Mouse (Mus musculus): ENCODE results near the gene Pxt1.

Pxt1 gene

DNA sequence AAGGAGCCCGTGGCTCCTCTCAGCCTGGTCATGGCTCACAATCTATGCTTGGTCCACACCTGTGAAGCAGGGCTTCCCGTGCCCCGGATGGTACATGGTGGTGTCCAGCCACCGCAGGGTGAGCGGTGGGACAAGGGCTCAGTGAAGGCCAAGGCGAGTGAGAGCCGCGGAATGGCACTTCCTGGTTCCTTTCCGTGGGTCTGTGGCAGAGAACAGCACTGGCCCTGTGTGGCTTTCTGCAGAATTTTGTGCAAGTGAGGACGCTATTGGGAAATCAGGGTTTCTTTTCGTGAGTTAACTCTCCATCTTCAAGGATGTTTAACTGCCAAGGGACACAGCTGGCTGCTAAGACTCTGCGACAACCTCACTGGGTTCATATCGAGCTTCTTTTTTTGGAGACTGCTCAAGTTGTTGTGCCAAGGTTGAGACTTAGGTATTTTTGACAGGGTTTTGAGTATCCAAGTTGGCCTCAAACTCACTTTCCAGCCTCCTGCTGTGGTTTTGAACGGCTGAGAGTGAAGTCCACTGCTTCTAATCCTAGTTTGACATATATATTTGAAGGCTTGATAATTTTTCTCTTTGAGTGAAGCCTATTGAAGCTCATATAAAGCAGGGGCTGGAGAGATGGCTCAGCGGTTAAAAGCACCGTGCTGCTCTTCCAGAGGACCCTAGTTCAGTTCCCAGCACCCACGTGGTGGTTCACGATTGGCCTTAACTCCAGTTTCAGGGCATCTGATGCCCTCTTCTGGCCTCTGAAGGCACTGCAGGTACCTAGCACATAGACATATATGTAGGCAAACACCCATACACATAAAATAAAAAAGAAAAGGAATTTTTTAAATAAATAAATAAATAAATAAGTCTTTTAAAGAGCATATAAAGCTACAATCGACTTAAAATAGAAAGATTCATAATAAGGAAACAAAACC lies 3.6 kb upstream of the Pxt1 start:
- no peak for DNase-seq (ENCODE audit: extremely low read depth, low read depth)

DNA sequence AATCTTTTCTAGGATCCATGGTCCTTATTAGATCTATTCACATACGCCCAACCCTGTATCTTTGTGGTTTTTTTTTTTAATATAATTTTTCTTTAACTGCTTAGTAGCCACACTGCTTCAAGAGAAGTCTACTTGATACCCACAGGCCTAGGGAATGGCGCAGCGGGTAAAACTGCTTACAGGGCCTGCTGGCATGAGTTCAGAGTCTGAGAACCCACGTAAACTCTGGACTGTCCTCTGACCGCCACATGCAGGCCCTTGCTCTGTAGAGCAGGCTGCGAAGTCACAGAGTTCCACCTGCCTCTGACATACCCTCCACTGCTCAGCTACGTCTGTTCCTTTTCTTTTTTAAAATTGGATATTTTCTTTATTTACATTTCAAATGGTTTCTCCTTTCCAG lies 841 bp upstream of the Pxt1 start:
- no peak for DNase-seq (ENCODE audit: extremely low read depth, low read depth)

DNA sequence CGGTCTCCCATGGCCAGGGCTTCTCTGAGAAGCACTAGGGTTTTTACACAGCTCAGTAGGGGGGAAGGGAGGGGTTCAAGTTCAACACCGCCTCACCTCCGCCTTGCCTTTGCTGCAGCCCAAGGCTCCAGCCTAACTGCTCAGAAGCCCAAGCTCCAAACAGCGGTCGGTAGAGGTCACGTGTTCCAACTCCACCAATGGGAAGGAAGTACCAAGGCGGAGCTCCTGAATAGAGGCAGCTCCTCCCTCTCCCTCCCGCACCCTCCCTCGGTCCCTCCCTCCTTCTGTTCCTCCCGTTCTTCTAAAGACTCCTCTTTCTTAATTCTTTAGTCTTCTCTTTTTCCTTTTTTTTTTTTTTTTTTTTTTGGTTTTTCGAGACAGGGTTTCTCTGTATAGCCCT lies 1.5 kb downstream of the Pxt1 start:
- DNase-seq (ENCODE audit: extremely low read depth, low read depth): peak; percentile 91

DNA sequence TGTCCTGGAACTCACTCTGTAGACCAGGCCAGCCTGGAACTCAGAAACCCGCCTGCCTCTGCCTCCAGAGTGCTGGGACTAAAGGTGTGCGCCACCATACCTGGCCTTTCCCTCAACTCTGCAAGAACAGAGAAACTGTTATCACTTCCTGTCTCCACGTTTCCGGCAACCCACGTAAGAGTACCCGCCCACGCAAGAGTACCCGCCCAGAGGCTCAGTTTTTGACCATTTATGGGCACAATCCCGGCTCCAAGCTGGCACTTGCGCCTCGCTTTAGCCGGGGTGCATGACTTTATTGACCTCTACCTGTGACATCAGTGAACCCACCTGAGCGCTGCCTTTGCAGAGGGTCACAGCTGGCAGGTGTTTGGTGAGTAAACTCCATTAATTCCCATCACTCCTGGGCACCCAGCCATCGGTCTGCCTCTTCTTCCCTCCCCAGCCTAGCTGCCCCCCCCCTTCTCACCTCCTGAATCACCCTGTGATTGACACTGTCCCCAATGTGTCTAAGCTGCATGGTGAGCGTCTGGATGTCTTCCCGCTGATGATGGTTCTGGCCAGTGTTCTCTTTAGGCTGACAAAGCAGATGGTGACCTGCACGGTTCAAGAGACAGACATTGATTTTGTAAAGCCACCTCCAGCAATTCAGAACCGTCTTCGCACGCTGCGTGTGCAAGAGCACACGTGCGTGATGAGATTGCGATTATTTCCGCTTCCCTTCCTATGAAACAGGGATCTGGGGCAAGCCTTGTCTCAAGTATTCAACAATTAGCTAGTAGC lies 2.7 kb downstream of the Pxt1 start:
- no peak for DNase-seq (ENCODE audit: extremely low read depth, low read depth)

DNA sequence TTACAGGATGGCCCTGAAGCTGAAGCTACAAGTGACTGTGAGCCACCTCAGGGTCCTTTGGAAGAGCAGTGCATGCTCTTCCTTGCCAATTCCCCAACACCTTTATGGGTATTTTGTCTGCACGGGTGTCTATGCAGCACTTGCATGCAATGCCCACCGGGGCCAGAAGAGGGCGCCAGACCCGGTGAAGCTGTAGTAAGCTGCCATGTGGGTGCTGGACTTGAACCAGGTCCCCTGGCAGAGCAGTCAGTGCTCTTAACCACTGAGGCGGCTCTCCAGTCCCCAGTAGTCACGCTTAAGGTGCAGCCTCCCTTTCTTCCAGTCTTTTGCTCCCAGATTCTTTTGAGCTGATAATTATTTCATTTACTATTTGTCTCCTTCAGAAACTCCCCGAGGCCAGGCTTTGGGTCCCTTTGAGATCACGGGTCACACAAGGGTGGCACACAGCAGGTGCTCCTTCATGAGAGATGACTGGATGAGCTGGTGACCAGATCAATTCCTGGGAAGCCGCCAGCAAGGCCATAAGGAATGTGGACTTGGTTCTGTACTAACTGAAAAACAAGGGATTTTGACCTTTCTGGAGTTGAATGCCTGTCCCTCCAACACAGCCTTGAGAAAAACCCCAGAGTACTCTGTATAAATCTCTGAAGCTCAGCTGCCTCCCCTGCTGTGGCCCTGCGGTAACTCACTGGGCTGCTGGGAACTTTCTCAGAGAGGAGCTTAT lies 6.9 kb downstream of the Pxt1 start:
- DNase-seq (ENCODE audit: extremely low read depth, low read depth): no peak

DNA sequence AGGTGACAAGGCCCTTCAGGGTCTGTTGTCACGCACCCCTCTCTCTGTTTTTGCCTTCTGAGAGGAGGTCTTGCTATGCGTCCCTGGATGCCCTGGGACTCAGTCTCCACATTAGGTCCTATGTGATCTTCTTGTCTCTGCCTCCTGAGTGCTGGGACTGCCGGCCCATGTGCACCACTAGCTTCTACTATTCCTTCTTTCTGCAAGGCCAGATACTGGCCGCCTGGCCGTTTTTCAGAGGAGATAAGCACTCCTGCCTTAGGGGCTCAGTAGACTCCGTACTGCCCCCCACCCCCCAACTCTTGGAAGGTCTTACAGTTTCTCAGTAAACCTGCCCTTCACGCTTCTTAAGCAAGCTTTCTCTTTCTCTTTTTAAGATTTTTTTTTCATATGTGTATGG lies 7.5 kb downstream of the Pxt1 start:
- no peak for DNase-seq (ENCODE audit: extremely low read depth, low read depth)

DNA sequence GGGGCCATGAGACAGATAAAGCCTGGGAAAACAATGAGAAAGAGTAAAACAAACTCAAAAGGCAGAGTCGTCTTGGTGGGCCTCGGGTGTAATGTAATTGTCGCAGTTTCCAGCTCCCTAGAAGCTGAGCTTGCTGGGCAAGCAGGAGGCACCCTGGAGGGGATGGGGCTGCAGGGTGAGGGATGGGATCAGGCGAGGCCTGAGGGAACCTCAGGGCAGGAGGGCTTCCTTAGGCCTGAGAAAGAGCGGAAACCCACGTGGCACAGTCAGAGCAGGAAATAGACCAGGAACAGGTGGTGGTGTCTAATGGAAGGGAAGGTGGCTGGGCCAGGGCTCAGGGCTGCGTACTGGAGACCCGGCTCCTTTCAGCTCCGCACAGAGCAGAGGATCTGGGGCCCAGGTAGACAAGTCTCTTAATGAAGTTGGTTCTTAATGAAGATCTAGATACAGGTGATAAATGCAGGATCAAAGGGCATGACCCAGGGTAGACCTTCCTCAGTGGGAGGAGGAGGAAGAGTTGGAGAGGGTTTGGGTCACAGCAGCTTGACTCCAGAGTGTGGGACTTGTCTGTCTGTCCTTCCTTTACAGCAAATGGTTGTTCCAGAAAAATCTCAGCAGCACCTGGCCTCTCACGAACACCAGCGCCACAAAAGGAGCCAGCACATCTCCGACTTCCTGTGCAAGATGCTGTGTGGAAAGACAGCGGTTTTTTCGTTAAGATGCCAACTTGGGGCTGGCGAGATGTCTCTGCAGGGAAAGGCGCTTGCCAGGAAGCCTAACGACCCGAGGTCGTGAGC lies 9.3 kb downstream of the Pxt1 start:
- no peak for DNase-seq (ENCODE audit: extremely low read depth, low read depth)

DNA sequence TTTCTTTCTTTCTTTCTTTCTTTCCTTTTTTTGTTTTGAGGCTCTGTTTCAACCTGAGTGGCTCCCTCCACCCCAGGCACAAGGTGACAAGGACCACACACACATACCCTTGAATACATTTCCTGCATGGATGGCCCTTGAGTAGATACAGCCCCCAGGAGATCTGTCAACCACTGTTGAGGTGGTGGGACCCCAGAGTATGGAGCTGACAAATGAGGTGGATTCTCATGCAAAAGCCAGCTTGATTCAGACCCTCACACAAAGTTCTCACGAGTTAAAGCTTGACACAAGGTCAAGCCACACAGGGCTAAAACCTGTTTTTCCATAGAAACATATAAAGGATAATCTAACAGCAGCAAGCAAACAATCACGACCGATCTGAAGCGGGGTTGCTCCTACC lies 11.4 kb downstream of the Pxt1 start:
- no peak for DNase-seq (ENCODE audit: extremely low read depth, low read depth)

DNA sequence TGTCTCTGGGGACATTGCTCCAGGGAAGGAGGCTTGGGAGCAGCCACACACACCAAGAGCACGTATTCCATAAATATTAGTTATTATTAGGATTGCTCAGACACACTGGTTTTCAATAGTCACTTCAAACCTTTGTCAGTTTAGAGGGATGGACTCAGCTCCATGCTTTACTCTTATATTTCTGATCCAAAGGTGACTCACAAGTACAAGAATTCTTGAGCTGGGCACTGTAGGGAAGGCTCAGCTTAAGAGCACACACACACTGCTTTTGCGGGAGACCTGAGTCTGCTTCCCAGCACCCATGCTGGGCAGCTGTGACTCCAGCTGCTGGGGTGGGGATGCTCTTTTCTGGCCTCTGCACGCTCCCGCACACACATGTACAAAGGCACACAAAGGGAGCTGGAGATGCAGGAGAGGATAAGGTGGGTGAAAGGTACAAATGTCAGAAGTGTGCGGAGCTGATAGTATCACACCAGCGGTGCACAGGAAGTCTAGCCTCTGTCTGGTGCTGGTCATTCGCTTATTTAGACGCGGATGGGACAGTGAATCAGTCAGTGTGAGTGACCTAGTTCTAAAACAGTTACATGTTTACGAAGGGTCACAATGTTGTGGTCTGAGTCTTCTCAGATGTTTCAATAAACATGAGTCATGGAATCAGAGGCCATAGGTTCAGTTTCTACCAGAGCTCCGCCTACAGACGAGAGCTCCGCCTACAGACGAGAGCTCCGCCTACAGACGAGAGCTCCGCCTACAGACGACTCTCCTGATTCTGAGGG lies 12.0 kb downstream of the Pxt1 start:
- DNase-seq (ENCODE audit: extremely low read depth, low read depth): no peak

DNA sequence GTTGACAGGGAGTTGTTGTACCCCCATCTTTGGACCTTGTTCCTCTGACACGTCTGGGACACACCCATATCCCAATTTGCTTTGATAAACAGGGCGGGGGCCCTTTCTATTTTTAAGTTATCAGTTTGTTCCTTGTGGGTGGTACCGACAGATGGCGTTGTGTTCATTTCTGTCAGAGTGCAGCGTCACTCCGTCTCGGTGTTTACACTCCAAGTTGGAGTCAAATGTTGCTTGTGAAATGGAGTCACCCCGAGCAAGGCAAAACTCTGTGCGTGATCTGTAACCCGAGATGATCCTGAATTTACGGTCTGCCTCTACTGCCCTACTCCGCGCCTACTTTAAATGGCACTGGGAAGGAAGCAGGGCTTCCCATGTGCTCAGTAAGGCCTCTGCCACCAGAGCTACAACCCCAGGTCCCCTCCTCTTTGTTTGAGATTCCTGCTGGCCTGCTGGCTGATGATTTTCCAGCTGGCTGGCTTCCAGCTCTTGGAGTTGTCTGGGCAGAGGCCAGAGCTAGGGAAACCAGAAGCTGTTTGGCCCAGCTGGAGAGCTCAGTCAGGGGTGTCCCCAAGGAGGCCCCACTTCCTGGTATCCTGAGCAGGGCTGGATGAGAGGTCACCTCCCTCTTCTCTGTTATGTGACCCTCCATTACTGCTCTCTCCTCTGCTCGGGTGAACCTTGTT lies 13.1 kb downstream of the Pxt1 start:
- peak; percentile 82 for DNase-seq (ENCODE audit: extremely low read depth, low read depth)

DNA sequence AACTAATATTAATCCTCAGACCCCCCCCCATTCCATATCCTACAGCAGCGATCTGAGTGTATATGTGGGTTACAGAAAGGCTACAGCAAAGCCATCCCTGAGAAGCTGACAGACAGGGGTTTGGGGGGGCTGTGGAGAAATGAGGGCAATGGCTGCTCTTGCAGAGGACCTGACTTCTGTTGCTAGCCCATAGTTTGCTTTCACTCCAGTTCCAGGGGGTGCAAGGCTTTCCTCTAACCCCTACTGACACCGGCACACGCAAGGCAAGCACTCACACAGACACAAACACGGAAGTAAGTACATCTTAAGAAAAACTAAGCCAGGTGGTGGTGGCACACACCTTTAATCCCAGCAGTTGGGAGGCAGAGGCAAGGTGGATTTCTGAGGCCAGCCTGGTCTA lies 14.3 kb downstream of the Pxt1 start:
- DNase-seq (ENCODE audit: extremely low read depth, low read depth): no peak

DNA sequence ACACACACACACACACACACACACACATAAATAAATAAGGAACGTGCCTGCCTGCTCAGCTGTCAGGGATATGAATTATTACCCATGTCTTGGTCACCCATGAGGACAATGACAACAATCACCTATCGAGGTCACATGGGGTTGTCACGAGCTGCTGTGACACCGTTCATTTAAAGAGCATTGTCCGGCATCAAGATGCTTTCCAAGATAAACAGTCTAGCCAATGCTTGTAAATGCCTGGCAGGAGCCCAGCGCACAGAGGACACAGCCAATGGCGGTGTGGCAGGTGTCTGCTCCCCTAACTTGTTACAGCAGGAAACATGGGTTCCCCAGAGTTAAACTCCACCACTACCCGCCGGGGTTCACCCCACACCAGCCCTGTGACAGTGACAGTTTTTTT lies 15.6 kb downstream of the Pxt1 start:
- DNase-seq (ENCODE audit: extremely low read depth, low read depth): no peak

DNA sequence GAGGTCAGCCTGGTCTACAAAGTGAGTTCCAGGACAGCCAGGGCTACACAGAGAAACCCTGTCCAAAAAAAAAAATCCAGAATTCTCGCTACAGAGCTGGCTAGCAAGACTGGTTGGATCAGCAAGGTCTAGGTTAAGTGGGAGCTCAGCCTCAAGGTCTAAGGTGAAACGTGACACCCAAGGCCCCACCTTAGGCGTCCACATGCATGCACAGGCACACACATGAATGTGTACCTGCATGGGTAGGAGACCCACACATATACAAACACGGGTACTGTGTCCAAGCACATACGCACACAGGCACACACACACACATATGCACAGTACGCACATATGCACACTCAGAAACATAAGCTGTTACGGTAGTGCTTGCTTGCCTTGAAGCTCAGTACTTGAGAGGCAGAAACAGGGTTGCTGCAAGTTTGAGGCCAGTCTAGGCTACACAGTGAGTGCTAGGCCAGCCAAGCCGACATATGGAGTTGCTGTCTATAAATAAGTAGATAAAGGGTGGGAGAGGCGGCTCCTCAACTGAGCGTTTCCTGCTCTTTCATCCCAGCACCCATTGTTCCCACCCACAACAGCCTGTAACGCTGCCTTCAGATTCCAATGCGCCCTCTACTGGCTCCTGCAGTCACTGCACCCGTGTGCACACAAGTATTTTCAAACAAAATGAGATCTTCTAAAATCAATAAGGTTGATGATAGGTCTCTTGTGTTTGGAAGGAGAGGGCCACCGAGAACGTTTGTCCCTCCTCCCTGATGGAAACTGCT lies 16.6 kb downstream of the Pxt1 start:
- peak; percentile 71 for DNase-seq (ENCODE audit: extremely low read depth, low read depth)

DNA sequence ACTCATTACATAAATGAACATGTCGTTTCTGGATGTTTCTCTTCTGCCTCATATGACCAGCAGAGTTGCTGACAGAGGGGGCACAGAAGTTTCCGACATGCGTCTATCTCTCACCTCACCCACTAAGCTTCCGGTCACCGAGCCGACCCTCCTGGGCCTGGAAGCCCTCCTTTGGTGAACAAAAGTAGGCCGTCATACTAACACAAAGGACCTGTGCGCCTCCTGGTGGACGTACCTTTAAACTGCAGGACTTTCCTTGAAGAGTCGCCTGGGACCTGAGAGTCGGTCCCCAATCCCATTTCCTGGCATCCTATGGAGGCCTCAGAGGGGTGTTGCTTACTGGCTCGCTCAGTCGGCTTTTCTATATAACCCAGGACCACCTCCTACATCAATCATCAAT lies 17.3 kb downstream of the Pxt1 start:
- peak; percentile 62 for DNase-seq (ENCODE audit: extremely low read depth, low read depth)

DNA sequence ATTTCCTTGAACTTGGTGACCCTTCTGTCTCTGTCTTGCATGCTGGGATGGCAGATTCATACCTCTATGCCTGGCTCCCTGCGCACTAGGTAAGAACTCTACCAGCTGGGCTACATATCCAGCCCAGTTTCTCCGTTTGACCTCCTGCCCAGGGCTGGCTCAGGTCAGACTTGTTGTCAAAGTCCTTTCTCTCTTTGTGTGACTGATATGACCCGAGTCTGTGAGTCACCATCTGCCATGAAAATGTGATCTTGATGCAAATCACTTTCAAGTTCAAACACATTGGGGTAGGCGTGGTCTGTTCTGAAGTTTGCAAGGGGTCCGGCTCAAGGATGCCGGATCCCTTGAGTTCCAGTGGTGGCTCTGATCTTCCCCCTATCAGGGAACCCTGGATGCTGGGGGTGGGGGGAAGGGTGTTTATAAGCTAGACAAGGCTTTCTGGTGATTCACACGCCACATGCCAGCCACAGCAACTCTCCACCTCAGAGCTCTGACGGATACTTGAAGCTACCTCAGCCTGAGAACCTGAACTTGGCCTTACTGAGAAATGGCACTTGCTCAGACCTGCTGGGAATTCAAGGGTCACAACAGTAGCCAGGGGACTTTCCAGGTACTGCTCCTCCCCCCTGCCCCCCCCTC lies 18.6 kb downstream of the Pxt1 start:
- DNase-seq (ENCODE audit: extremely low read depth, low read depth): no peak

DNA sequence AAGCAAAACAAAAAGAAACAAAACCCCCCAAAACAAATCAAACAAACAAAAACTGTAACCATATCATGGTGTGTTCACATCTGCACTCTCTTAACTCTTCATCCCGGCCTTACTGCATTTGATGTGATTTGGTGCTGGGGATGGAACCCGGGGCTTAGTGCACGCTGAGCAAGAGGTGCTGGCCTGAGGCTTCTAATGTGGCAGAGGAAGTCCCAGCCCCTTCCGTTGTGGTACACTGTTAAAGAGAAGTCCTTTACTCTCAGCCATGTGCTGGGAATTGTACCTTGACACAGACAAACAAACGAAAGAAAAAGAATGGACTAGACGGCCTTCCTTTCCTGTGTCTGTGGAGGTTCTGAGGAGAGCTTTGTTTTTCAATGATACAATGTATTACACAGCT lies 21.5 kb downstream of the Pxt1 start:
- DNase-seq (ENCODE audit: extremely low read depth, low read depth): no peak

DNA sequence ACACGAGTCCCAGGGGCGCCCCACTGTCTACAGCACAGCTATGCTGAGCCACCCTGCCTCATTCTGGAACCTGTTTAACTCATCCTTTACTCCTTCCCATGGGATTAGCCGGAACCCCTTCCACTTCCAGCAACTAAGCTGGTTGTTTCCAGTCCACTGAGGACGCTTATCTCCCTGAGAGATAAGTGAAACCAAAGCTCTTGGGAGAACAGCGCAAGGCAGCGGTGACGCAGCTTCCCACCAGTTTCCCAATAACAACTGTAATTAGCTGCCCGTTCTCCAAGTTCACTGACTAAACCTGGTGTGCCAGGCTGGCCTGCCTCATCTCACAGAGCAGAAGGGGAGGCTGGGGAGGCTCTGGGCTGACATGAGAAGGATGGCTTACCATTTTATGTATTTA lies 22.6 kb downstream of the Pxt1 start:
- DNase-seq (ENCODE audit: extremely low read depth, low read depth): no peak

DNA sequence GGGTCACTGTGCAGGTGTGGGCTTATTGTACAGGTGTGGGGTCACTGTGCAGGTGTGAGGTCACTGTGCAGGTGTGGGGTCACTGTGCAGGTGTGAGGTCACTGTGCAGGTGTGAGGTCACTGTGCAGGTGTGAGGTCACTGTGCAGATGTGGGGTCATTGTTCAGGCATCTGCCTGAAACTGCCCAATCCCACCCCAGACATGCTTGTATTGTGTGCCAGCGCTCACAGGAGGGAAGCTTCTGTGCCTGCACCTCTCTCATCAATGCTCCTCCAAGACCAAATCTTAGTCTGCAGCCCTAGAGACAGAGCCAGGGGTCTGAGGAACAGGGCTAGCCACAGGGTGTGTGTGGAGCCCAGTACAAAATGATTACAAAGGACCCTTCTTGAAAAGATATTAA lies 27.1 kb downstream of the Pxt1 start:
- DNase-seq (ENCODE audit: extremely low read depth, low read depth): no peak

Measured in MEL-GATA-1-ER (cell line).